Mouse (Mus musculus): ENCODE results near the gene Aftph. TPM values are rescaled to one million over a fixed set of nuclear protein-coding genes. Genes with fewer than 3 reads are reported as not detected.

Gene Aftph
- total RNA-seq, 4 experiments from 2014 or later, result 78.5 to 92.9 (median 84.3) TPM

GRCm38 (mm10) chr11:20649477-20649876 is 91.9 kb downstream of the Aftph start:
- DNase-seq (ENCODE audit: low spot score in 2 of 2), result no peak

- no peak for DNase-seq (ENCODE audit: low spot score in 2 of 2)
Observed at GRCm38 (mm10) chr11:20647902-20648625, 93.3 kb downstream of the Aftph start.

GRCm38 (mm10) chr11:20646986-20647726 is 94.2 kb downstream of the Aftph start:
- DNase-seq (ENCODE audit: low spot score in 2 of 2), result no peak

GRCm38 (mm10) chr11:20646142-20646541 is 95.2 kb downstream of the Aftph start:
- no peak for DNase-seq (ENCODE audit: low spot score in 2 of 2)

GRCm38 (mm10) chr11:20645521-20645920 is 95.9 kb downstream of the Aftph start:
- DNase-seq (ENCODE audit: low spot score in 2 of 2), result no peak

- no peak for DNase-seq (ENCODE audit: low spot score in 2 of 2)
Observed at GRCm38 (mm10) chr11:20644872-20645271, 96.5 kb downstream of the Aftph start.

GRCm38 (mm10) chr11:20644166-20644565 is 97.2 kb downstream of the Aftph start:
- DNase-seq (ENCODE audit: low spot score in 2 of 2), result no peak

- DNase-seq (ENCODE audit: low spot score in 2 of 2), result no peak
Observed at GRCm38 (mm10) chr11:20643161-20643560, 98.2 kb downstream of the Aftph start.

GRCm38 (mm10) chr11:20642321-20642720 is 99.1 kb downstream of the Aftph start:
- DNase-seq (ENCODE audit: low spot score in 2 of 2), result no peak

GRCm38 (mm10) chr11:20639918-20640447 is 101.4 kb downstream of the Aftph start:
- no peak for DNase-seq (ENCODE audit: low spot score in 2 of 2)

- DNase-seq (ENCODE audit: low spot score in 2 of 2), result peak in 1 of 2 experiments; percentile 71
Observed at GRCm38 (mm10) chr11:20638841-20639240, 102.5 kb downstream of the Aftph start.

- no peak for DNase-seq (ENCODE audit: low spot score in 2 of 2)
Observed at GRCm38 (mm10) chr11:20637060-20637459, 104.3 kb downstream of the Aftph start.

- no peak for DNase-seq (ENCODE audit: low spot score in 2 of 2)
Observed at GRCm38 (mm10) chr11:20636114-20636513, 105.3 kb downstream of the Aftph start.

GRCm38 (mm10) chr11:20635646-20636045 is 105.7 kb downstream of the Aftph start:
- DNase-seq (ENCODE audit: low spot score in 2 of 2), result no peak

Other genes with a start within 250 kb of the Aftph start
- 10 to 100 TPM; 17.4 to 24.3 (median 20.9) TPM for gene Sertad2, start 198.3 kb downstream of the Aftph start, total RNA-seq (2022)
- gene Lgalsl, start 89.5 kb upstream of the Aftph start, total RNA-seq (2022), result 10 to 100 TPM; 70.3 to 84.7 (median 71.2) TPM